Mouse (Mus musculus): ENCODE data around the gene Elmo1. TPM values are rescaled to one million over a fixed set of nuclear protein-coding genes. Genes with fewer than 3 reads are reported as not detected.

Gene Elmo1
- total and polyA plus RNA-seq, 3 experiments: 5.2 to 7.6 TPM; not detected in 1

- no peaks in the 10 kb centered on the region for H3K4me1 ChIP-seq (ENCODE audit: control insufficient read depth in 1 of 2, insufficient read depth in 2 of 2, low read length in 2 of 2)
- no peak for TF ChIP-seq POLR2AphosphoS5 (IDR thresholded peaks at IDR 0.05; ENCODE audit: borderline replicate concordance, low read depth, low read length)
- H3K27ac ChIP-seq (ENCODE audit: control insufficient read depth, low read depth, low read length): no peak overlapping the region
- H3K4me3 ChIP-seq (ENCODE audit: control insufficient read depth in 1 of 2, insufficient read depth in 1 of 2, low read depth in 2 of 2, low read length in 2 of 2): no peak overlapping the region
- H3K27me3 ChIP-seq (ENCODE audit: control insufficient read depth in 1 of 2, insufficient read depth in 2 of 2, low read length in 2 of 2): no peaks in the 10 kb centered on the region
- no peaks in the 10 kb centered on the region for H3K79me2 ChIP-seq (ENCODE audit: control insufficient read depth, insufficient read depth, low read length, poor library complexity)
- H3K36me3 ChIP-seq (ENCODE audit: control insufficient read depth in 1 of 2, insufficient read depth in 2 of 2, low read length in 2 of 2): no peaks in the 10 kb centered on the region
- DNase-seq (ENCODE audit: low read depth, low spot score): no peak
- no peaks in the 10 kb centered on the region for H3K9me3 ChIP-seq (replicated peaks; ENCODE audit: insufficient read depth, low read length)
- no peak overlapping the region for H3K9ac ChIP-seq (ENCODE audit: control insufficient read depth, low read depth, low read length, poor library complexity, severe bottlenecking)
Observed at GRCm38 (mm10) chr13:20279889-20280288, 189.5 kb downstream of the Elmo1 start.

GRCm38 (mm10) chr13:20283891-20284290 lies 193.5 kb downstream of the Elmo1 start:
- no peaks in the 10 kb centered on the region for H3K9me3 ChIP-seq (replicated peaks; ENCODE audit: insufficient read depth, low read length)
- DNase-seq (ENCODE audit: low read depth, low spot score): no peak
- no peaks in the 10 kb centered on the region for H3K79me2 ChIP-seq (ENCODE audit: control insufficient read depth, insufficient read depth, low read length, poor library complexity)
- H3K36me3 ChIP-seq (ENCODE audit: control insufficient read depth in 1 of 2, insufficient read depth in 2 of 2, low read length in 2 of 2): no peaks in the 10 kb centered on the region
- TF ChIP-seq ETS1 (IDR thresholded peaks at IDR 0.05; ENCODE audit: low read depth, low read length) (no peak), TBP (IDR thresholded peaks at IDR 0.05; ENCODE audit: low read depth, low read length) (no peak), CHD2 (IDR thresholded peaks at IDR 0.05; ENCODE audit: low read length) (no peak), ZC3H11A (IDR thresholded peaks at IDR 0.05; ENCODE audit: low read depth, low read length) (no peak), NELFE (IDR thresholded peaks at IDR 0.05; ENCODE audit: low read depth, low read length) (no peak), POLR2AphosphoS2 (IDR thresholded peaks at IDR 0.05; ENCODE audit: low read length) (no peak), SMC3 (IDR thresholded peaks at IDR 0.05; ENCODE audit: low read depth, low read length) (no peak), E2F4 (IDR thresholded peaks at IDR 0.05; ENCODE audit: borderline replicate concordance, low read depth, low read length) (no peak), ZMIZ1 (IDR thresholded peaks at IDR 0.05; ENCODE audit: low read depth, low read length) (no peak), ZKSCAN1 (IDR thresholded peaks at IDR 0.05; ENCODE audit: low read depth, low read length) (no peak), HCFC1 (IDR thresholded peaks at IDR 0.05; ENCODE audit: low read depth, low read length) (no peak), MAFK (IDR thresholded peaks at IDR 0.05; ENCODE audit: borderline replicate concordance, low read depth, low read length) (no peak)
- H3K4me1 ChIP-seq (ENCODE audit: control insufficient read depth in 1 of 2, insufficient read depth in 2 of 2, low read length in 2 of 2): no peaks in the 10 kb centered on the region
- no peaks in the 10 kb centered on the region for H3K27me3 ChIP-seq (ENCODE audit: control insufficient read depth in 1 of 2, insufficient read depth in 2 of 2, low read length in 2 of 2)
- no peak overlapping the region for H3K4me3 ChIP-seq (ENCODE audit: control insufficient read depth in 1 of 2, insufficient read depth in 1 of 2, low read depth in 2 of 2, low read length in 2 of 2)
- H3K27ac ChIP-seq (ENCODE audit: control insufficient read depth, low read depth, low read length): no peak overlapping the region
- H3K9ac ChIP-seq (ENCODE audit: control insufficient read depth, low read depth, low read length, poor library complexity, severe bottlenecking): no peak overlapping the region

- Histone ChIP-seq H3K9me3 (replicated peaks; ENCODE audit: insufficient read depth, low read length) (no peaks in the 10 kb centered on the region), H3K27ac (ENCODE audit: control insufficient read depth, low read depth, low read length) (no peak overlapping the region), H3K4me1 (ENCODE audit: control insufficient read depth in 1 of 2, insufficient read depth in 2 of 2, low read length in 2 of 2) (no peaks in the 10 kb centered on the region), H3K36me3 (ENCODE audit: control insufficient read depth in 1 of 2, insufficient read depth in 2 of 2, low read length in 2 of 2) (no peaks in the 10 kb centered on the region), H3K4me3 (ENCODE audit: control insufficient read depth in 1 of 2, insufficient read depth in 1 of 2, low read depth in 2 of 2, low read length in 2 of 2) (no peak overlapping the region), H3K79me2 (ENCODE audit: control insufficient read depth, insufficient read depth, low read length, poor library complexity) (no peaks in the 10 kb centered on the region), H3K9ac (ENCODE audit: control insufficient read depth, low read depth, low read length, poor library complexity, severe bottlenecking) (no peak overlapping the region), H3K27me3 (ENCODE audit: control insufficient read depth in 1 of 2, insufficient read depth in 2 of 2, low read length in 2 of 2) (no peaks in the 10 kb centered on the region)
- no peak for DNase-seq (ENCODE audit: low read depth, low spot score)
- no peak for TF ChIP-seq ETS1 (IDR thresholded peaks at IDR 0.05; ENCODE audit: low read depth, low read length)
- no peak for TF ChIP-seq BHLHE40 (IDR thresholded peaks at IDR 0.05; ENCODE audit: borderline replicate concordance, low read depth, low read length)
- TF ChIP-seq CTCF (IDR thresholded peaks at IDR 0.05 in 2 of 3, conservative IDR thresholded peaks at IDR 0.05 in 1 of 3; ENCODE audit: control insufficient read depth in 1 of 3, insufficient read depth in 1 of 3, low read depth in 2 of 3, low read length in 3 of 3, poor library complexity in 1 of 3, severe bottlenecking in 1 of 3): no peak
- no peak for TF ChIP-seq EP300 (IDR thresholded peaks at IDR 0.05; ENCODE audit: low read depth in 1 of 2, low read length in 2 of 2)
- no peak for TF ChIP-seq ZKSCAN1 (IDR thresholded peaks at IDR 0.05; ENCODE audit: low read depth, low read length)
- no peak for TF ChIP-seq ZNF384 (IDR thresholded peaks at IDR 0.05; ENCODE audit: low read depth, low read length)
- no peak for TF ChIP-seq ZMIZ1 (IDR thresholded peaks at IDR 0.05; ENCODE audit: low read depth, low read length)
- TF ChIP-seq GATA1 (IDR thresholded peaks at IDR 0.05; ENCODE audit: low read depth, low read length): no peak
- TF ChIP-seq NELFE (IDR thresholded peaks at IDR 0.05; ENCODE audit: low read depth, low read length): no peak
- no peak for TF ChIP-seq POLR2AphosphoS2 (IDR thresholded peaks at IDR 0.05; ENCODE audit: low read length)
- no peak for TF ChIP-seq ELF1 (IDR thresholded peaks at IDR 0.05; ENCODE audit: low read depth, low read length)
- TF ChIP-seq TBP (IDR thresholded peaks at IDR 0.05; ENCODE audit: low read depth, low read length): no peak
- no peak for TF ChIP-seq MYC (IDR thresholded peaks at IDR 0.05; ENCODE audit: low read depth, low read length)
- no peak for TF ChIP-seq E2F4 (IDR thresholded peaks at IDR 0.05; ENCODE audit: borderline replicate concordance, low read depth, low read length)
- no peak for TF ChIP-seq SIN3A (IDR thresholded peaks at IDR 0.05; ENCODE audit: low read length)
- no peak for TF ChIP-seq RAD21 (IDR thresholded peaks at IDR 0.05; ENCODE audit: low read depth, low read length)
- no peak for TF ChIP-seq POLR2A (IDR thresholded peaks at IDR 0.05; ENCODE audit: control insufficient read depth in 1 of 2, insufficient read depth in 1 of 2, low read depth in 1 of 2, low read length in 2 of 2, poor library complexity in 1 of 2)
- no peak for TF ChIP-seq CHD1 (IDR thresholded peaks at IDR 0.05; ENCODE audit: low read depth, low read length)
- no peak for TF ChIP-seq JUND (IDR thresholded peaks at IDR 0.05; ENCODE audit: low read depth, low read length)
Observed at GRCm38 (mm10) chr13:20286680-20287079, 196.3 kb downstream of the Elmo1 start.
